Mouse (Mus musculus) heart, adult 11 months (tissue): ENCODE data around the gene Ptprt.
A peak's percentile ranks its signal among the peaks of the same experiment; 100 is the strongest.
"Not testable (repeated sequence)": the region's sequence is repeated elsewhere in the genome, so short reads cannot be mapped to it uniquely, and the experiment has no call there.

ENCODE experiments used
- DNase-seq: peaks from one replicate; pipeline ENCODE4 v3.0.0; 2022

Gene Ptprt

GRCm38 (mm10) chr2:162182621-162183475 lies 478.1 kb downstream of the Ptprt start:
- no peak for DNase-seq

GRCm38 (mm10) chr2:162181826-162182225 lies 479.1 kb downstream of the Ptprt start:
- DNase-seq = no peak

GRCm38 (mm10) chr2:162172529-162172928 lies 488.4 kb downstream of the Ptprt start:
- DNase-seq = no peak

GRCm38 (mm10) chr2:162141845-162142411 lies 519.0 kb downstream of the Ptprt start:
- DNase-seq = peak; percentile 67

- DNase-seq = not testable (repeated sequence)
Observed at GRCm38 (mm10) chr2:162136176-162136575, 524.8 kb downstream of the Ptprt start.

GRCm38 (mm10) chr2:162131607-162132304 lies 529.2 kb downstream of the Ptprt start:
- DNase-seq = peak; percentile 86

- no peak for DNase-seq
Observed at GRCm38 (mm10) chr2:162129896-162130295, 531.1 kb downstream of the Ptprt start.

- peak; percentile 28 for DNase-seq
Observed at GRCm38 (mm10) chr2:162118041-162118440, 542.9 kb downstream of the Ptprt start.

GRCm38 (mm10) chr2:162082391-162082790 lies 578.6 kb downstream of the Ptprt start:
- peak; percentile 44 for DNase-seq

- no peak for DNase-seq
Observed at GRCm38 (mm10) chr2:162080717-162081398, 580.1 kb downstream of the Ptprt start.

- DNase-seq = peak; percentile 72
Observed at GRCm38 (mm10) chr2:162078571-162079280, 582.2 kb downstream of the Ptprt start.

GRCm38 (mm10) chr2:162052816-162053215 lies 608.1 kb downstream of the Ptprt start:
- peak; percentile 60 for DNase-seq

GRCm38 (mm10) chr2:162050198-162050597 lies 610.7 kb downstream of the Ptprt start:
- DNase-seq = no peak

GRCm38 (mm10) chr2:162035615-162036014 lies 625.3 kb downstream of the Ptprt start:
- DNase-seq = no peak

- no peak for DNase-seq
Observed at GRCm38 (mm10) chr2:162031636-162032035, 629.3 kb downstream of the Ptprt start.

GRCm38 (mm10) chr2:162001016-162001415 lies 659.9 kb downstream of the Ptprt start:
- no peak for DNase-seq

GRCm38 (mm10) chr2:161982311-161982710 lies 678.6 kb downstream of the Ptprt start:
- no peak for DNase-seq

GRCm38 (mm10) chr2:161961179-161962163 lies 699.5 kb downstream of the Ptprt start:
- DNase-seq = no peak

- DNase-seq = peak; percentile 35
Observed at GRCm38 (mm10) chr2:161945424-161945823, 715.5 kb downstream of the Ptprt start.

GRCm38 (mm10) chr2:161944689-161945088 lies 716.3 kb downstream of the Ptprt start:
- DNase-seq = peak; percentile 49

GRCm38 (mm10) chr2:161941991-161942390 lies 719.0 kb downstream of the Ptprt start:
- DNase-seq = peak; percentile 46
